Mouse (Mus musculus) stomach, postnatal 0 days (tissue): Measurements from ENCODE around the gene Ppp1r8.

Source experiments
- CTCF ChIP-seq: IDR thresholded peaks from 2 replicates; pipeline ENCODE4 v1.5.1; 2016; ENCODE audit warnings: antibody characterized with exemption, low read depth, mild to moderate bottlenecking, moderate library complexity
- EP300 ChIP-seq: optimal IDR thresholded peaks from 2 replicates; pipeline ENCODE3; 2016; ENCODE audit warnings: antibody characterized with exemption

- TF ChIP-seq CTCF (no peak), EP300 (no peak)
These were observed 47.8 kb downstream of the Ppp1r8 start for GRCm38 (mm10) chr4:132795171-132795570.
